ENCODE assay signal across 19 mouse cellular contexts in the genomic region with DNA sequence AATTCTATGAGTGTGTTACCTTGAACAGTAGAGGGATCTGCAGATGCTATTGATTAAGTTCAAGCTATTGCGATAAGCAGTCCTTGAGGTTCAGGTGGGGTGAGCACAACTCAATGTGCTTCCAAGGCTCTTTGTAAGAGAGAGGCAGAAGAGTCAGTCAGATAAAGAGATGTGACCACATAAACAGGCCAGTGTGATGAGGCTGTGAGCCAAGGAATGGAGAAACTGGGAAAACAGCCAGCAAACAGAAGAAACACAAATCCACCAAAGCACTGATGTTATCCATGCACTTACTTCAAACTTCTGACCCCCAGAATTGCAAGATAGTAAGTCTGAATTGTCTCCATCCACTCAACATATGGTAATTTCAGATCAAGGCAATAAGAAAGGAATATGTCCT.
DNase-seq lines count a peak whose midpoint lies in the region; ATAC-seq lines count a peak whose summit lies in the region.
"Had no signal": no experiment of that assay in that cellular context is flagged by ENCODE, and none has a peak within 500 bp of the region (broad histone marks: within the 10 kb centered on the region; RNA-seq: fewer than 3 reads in every experiment).

No protein-coding gene starts in this region.

- H3K4me2 ChIP-seq in kidney, embryonic 14.5 days (replicated peaks; ENCODE audit: low read depth, low read length), result no peak overlapping the region
- H3K4me2 ChIP-seq: embryonic facial prominence, embryonic 15.5 days; forebrain, embryonic 12.5 days; heart, embryonic 11.5 days; liver, embryonic 13.5 days; neural tube, embryonic 12.5 days had no signal

- no peaks in the 10 kb centered on the region for H3K36me3 ChIP-seq in kidney, embryonic 14.5 days (ENCODE audit: control insufficient read depth, insufficient read depth, low read length)
- H3K36me3 ChIP-seq: embryonic facial prominence, embryonic 15.5 days; forebrain, embryonic 12.5 days; hindbrain, embryonic 10.5 days; liver, embryonic 13.5 days; neural tube, embryonic 12.5 days had no signal

- no peak overlapping the region for H3K27ac ChIP-seq in kidney, embryonic 14.5 days (ENCODE audit: low read depth, low read length)
- H3K27ac ChIP-seq: embryonic facial prominence, embryonic 15.5 days; forebrain, embryonic 12.5 days; hindbrain, embryonic 10.5 days; liver, embryonic 13.5 days; neural tube, embryonic 12.5 days had no signal

- ATAC-seq in kidney, embryonic 14.5 days (ENCODE audit: low FRiP score, low TSS enrichment), result no peak
- ATAC-seq: midbrain, embryonic 16.5 days had no signal

- no peak overlapping the region for H3K9ac ChIP-seq in kidney, embryonic 14.5 days (ENCODE audit: low read depth, low read length)
- H3K9ac ChIP-seq: embryonic facial prominence, embryonic 15.5 days; forebrain, embryonic 12.5 days; liver, embryonic 13.5 days; neural tube, embryonic 12.5 days had no signal

- H3K9me3 ChIP-seq in kidney, embryonic 14.5 days (ENCODE audit: control insufficient read depth, low read length), result no peaks in the 10 kb centered on the region
- H3K9me3 ChIP-seq: embryonic facial prominence, embryonic 15.5 days; forebrain, embryonic 12.5 days; hindbrain, embryonic 10.5 days; liver, embryonic 13.5 days; neural tube, embryonic 12.5 days had no signal

- no peaks in the 10 kb centered on the region for H3K4me1 ChIP-seq in kidney, embryonic 14.5 days (ENCODE audit: control insufficient read depth, insufficient read depth, low read length)
- H3K4me1 ChIP-seq: embryonic facial prominence, embryonic 15.5 days; forebrain, embryonic 12.5 days; hindbrain, embryonic 10.5 days; liver, embryonic 13.5 days; neural tube, embryonic 12.5 days had no signal

- no peaks in the 10 kb centered on the region for H3K27me3 ChIP-seq in kidney, embryonic 14.5 days (ENCODE audit: control insufficient read depth, insufficient read depth, low read length)
- H3K27me3 ChIP-seq: embryonic facial prominence, embryonic 15.5 days; forebrain, embryonic 12.5 days; liver, embryonic 13.5 days; neural tube, embryonic 12.5 days had no signal

- peak; percentile 29 to 41 for DNase-seq in cerebellum, postnatal 14 days
- DNase-seq in cerebellum, adult 9-10 months, result no peak
- DNase-seq in kidney, postnatal 10 days, result peak; percentile 36
- peak; percentile 8 for DNase-seq in urinary bladder, postnatal 14 days (ENCODE audit: low spot score)
- DNase-seq in urinary bladder, postnatal 10 days (ENCODE audit: low spot score), result no peak
- no peak for DNase-seq in thymus, postnatal 10 days (ENCODE audit: low spot score in 2 of 2)
- DNase-seq in T-cell, adult 2 months (ENCODE audit: low spot score), result no peak
- DNase-seq: B cell, adult 2 months; kidney, adult 8-10 months; liver, embryonic 13.5 days; right cerebral cortex, adult 18-20 months; spleen, adult 18-20 months had no signal

- 94% methylated on average over 1 of the region's 1 CpGs for WGBS in kidney, embryonic 14.5 days

- no peak overlapping the region for H3K4me3 ChIP-seq in kidney, embryonic 14.5 days (ENCODE audit: low read length)
- H3K4me3 ChIP-seq: embryonic facial prominence, embryonic 15.5 days; forebrain, embryonic 12.5 days; hindbrain, embryonic 10.5 days; liver, embryonic 13.5 days; neural tube, embryonic 12.5 days had no signal

Comparison
In these comparisons a context has a peak if more than half of its experiments do, and no peak if none do; other contexts are left out.
1. DNase-seq: peak in cerebellum, postnatal 14 days (2 of 2), kidney, postnatal 10 days (single experiment) and urinary bladder, postnatal 14 days (single experiment); none in cerebellum, adult 9-10 months (single experiment), urinary bladder, postnatal 10 days (single experiment), thymus, postnatal 10 days (0 of 2) and T-cell, adult 2 months (single experiment).